Mouse (Mus musculus): ENCODE data around the gene Dclk2.

Dclk2 gene

GRCm38 (mm10) chr3:86754595-86755557 lies 165.8 kb downstream of the Dclk2 start:
- no peak for DNase-seq

GRCm38 (mm10) chr3:86754178-86754577 lies 166.5 kb downstream of the Dclk2 start:
- no peak for DNase-seq

- no peak for DNase-seq
Observed at GRCm38 (mm10) chr3:86750652-86751051, 170.0 kb downstream of the Dclk2 start.

GRCm38 (mm10) chr3:86745769-86746512 lies 174.7 kb downstream of the Dclk2 start:
- DNase-seq = no peak

GRCm38 (mm10) chr3:86745348-86745747 lies 175.3 kb downstream of the Dclk2 start:
- no peak for DNase-seq

GRCm38 (mm10) chr3:86739745-86740144 lies 180.9 kb downstream of the Dclk2 start:
- DNase-seq = no peak

GRCm38 (mm10) chr3:86738831-86739230 lies 181.8 kb downstream of the Dclk2 start:
- no peak for DNase-seq

All from lung, postnatal 4 days (tissue).